Mouse (Mus musculus): Measurements from ENCODE around the gene Klc3. TPM values are rescaled to one million over a fixed set of nuclear protein-coding genes. Genes with fewer than 3 reads are reported as not detected.

Gene Klc3
- polyA plus RNA-seq, 1 experiment, result 3.5 TPM

GRCm38 (mm10) chr7:19382166-19382541 is 21.8 kb downstream of the Klc3 start:
- Histone ChIP-seq H3K27me3 (ENCODE audit: control insufficient read depth, insufficient read depth, insufficient read length) (no peaks in the 10 kb centered on the region), H3K79me2 (ENCODE audit: control insufficient read depth, insufficient read depth) (peaks cover 16% of the 10 kb centered on the region), H3K36me3 (ENCODE audit: control insufficient read depth, insufficient read depth) (no peaks in the 10 kb centered on the region), H3K4me2 (ENCODE audit: low read depth) (peak overlapping the region; percentile 88), H3ac (ENCODE audit: control insufficient read depth, insufficient read length) (peak overlapping the region; percentile 75), H3K4me3 (peak overlapping the region; percentile 51)
- TF ChIP-seq POLR2AphosphoS2 (IDR thresholded peaks at IDR 0.05; ENCODE audit: insufficient read length, low read depth), result peak; percentile 16
- TF ChIP-seq REST (IDR thresholded peaks at IDR 0.05; ENCODE audit: insufficient read depth, insufficient read length), result no peak
- TF ChIP-seq POLR2A (IDR thresholded peaks at IDR 0.05; ENCODE audit: insufficient read length, low read depth), result peak; percentile 4

DNA sequence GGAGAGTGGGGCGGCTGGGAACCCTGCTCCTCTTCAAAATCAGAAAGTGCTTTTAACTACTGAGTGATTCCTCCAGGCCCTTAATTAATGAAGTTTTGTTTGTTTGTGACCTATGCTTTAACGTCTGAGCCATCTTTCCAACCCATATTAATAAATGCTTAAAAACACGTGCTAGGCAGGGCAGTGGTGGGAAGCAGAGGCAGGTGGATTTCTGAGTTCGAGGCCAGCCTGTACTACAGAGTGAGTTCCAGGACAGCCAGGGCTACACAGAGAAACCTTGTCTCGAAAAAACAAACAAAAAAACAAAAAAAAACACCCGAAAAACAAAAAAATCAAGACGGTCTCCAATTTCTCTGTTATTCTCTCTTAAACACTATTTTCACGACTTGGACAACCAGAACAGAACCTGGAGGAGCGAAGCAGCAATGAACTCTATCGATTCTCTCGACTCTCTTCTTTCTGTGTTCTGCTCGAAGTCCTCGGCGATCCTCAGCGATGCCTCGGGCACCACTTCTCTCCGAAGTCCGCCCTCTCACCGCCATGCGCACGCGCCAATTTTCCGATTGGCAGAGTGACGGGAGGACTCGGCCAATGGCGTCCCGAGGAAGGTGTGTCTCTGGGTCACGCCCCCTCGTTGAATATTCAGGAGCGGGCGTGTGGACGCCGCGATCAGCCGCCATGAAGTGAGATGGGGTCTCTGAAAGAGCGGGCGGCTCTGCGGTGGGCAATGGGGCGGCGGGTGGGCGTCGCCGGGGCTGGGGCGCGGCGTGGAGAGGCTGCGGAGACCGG is 22.3 kb downstream of the Klc3 start, which contains the start of gene Ercc2:
Gene Ercc2, plus strand, starts transcription at position 634 of the 789 bp plus-strand sequence.
- H3K27me3 ChIP-seq (ENCODE audit: control insufficient read depth, insufficient read depth, insufficient read length), result no peaks in the 10 kb centered on the region
- peaks cover 16% of the 10 kb centered on the region for H3K79me2 ChIP-seq (ENCODE audit: control insufficient read depth, insufficient read depth)
- peak within 1 kb of the TSS; percentile 88 for H3K4me2 ChIP-seq (ENCODE audit: low read depth)
- H3K36me3 ChIP-seq (ENCODE audit: control insufficient read depth, insufficient read depth), result no peaks in the 10 kb centered on the region
- H3K4me3 ChIP-seq, result peak within 1 kb of the TSS; percentile 51
- H3ac ChIP-seq (ENCODE audit: control insufficient read depth, insufficient read length), result peak within 1 kb of the TSS; percentile 75
- TF ChIP-seq MYOD1 (IDR thresholded peaks at IDR 0.05; ENCODE audit: control insufficient read depth in 1 of 3, insufficient read length in 2 of 3, low read depth in 2 of 3), result no peak
- TF ChIP-seq MYOG (IDR thresholded peaks at IDR 0.05; ENCODE audit: control insufficient read depth in 1 of 3, insufficient read depth in 1 of 3, insufficient read length in 2 of 3, low read depth in 2 of 3), result no peak
- TF ChIP-seq SRF (IDR thresholded peaks at IDR 0.05; ENCODE audit: control insufficient read depth, insufficient read length, low read depth), result peak; percentile 55
- peak; percentile 47 for TF ChIP-seq POLR2A (IDR thresholded peaks at IDR 0.05; ENCODE audit: insufficient read length, low read depth)

- Histone ChIP-seq H3K4me3 (no peak overlapping the region), H3K27me3 (ENCODE audit: control insufficient read depth, insufficient read depth, insufficient read length) (no peaks in the 10 kb centered on the region), H3K36me3 (ENCODE audit: control insufficient read depth, insufficient read depth) (peaks cover 5% of the 10 kb centered on the region), H3K79me2 (ENCODE audit: control insufficient read depth, insufficient read depth) (peaks cover 9% of the 10 kb centered on the region), H3K4me2 (ENCODE audit: low read depth) (no peak overlapping the region), H3ac (ENCODE audit: control insufficient read depth, insufficient read length) (no peak overlapping the region)
- TF ChIP-seq TCF3 (IDR thresholded peaks at IDR 0.05; ENCODE audit: insufficient read length, low read depth), result no peak
- no peak for TF ChIP-seq POLR2AphosphoS2 (IDR thresholded peaks at IDR 0.05; ENCODE audit: insufficient read length, low read depth)
- TF ChIP-seq MAX (IDR thresholded peaks at IDR 0.05; ENCODE audit: low read depth), result no peak
- no peak for TF ChIP-seq CEBPB (IDR thresholded peaks at IDR 0.05; ENCODE audit: insufficient read depth, poor library complexity, severe bottlenecking)
- no peak for TF ChIP-seq TCF12 (IDR thresholded peaks at IDR 0.05; ENCODE audit: insufficient read depth, poor library complexity, severe bottlenecking)
- no peak for TF ChIP-seq MYOD1 (IDR thresholded peaks at IDR 0.05; ENCODE audit: control insufficient read depth in 1 of 3, insufficient read length in 2 of 3, low read depth in 2 of 3)
- TF ChIP-seq POLR2A (IDR thresholded peaks at IDR 0.05; ENCODE audit: insufficient read length, low read depth), result no peak
- no peak for TF ChIP-seq E2F4 (IDR thresholded peaks at IDR 0.05; ENCODE audit: insufficient read depth)
- TF ChIP-seq MYOG (IDR thresholded peaks at IDR 0.05; ENCODE audit: control insufficient read depth in 1 of 3, insufficient read depth in 1 of 3, insufficient read length in 2 of 3, low read depth in 2 of 3), result no peak
- TF ChIP-seq REST (IDR thresholded peaks at IDR 0.05; ENCODE audit: insufficient read depth, insufficient read length), result no peak
- no peak for TF ChIP-seq USF1 (IDR thresholded peaks at IDR 0.05; ENCODE audit: low read depth)
- no peak for TF ChIP-seq SRF (IDR thresholded peaks at IDR 0.05; ENCODE audit: control insufficient read depth, insufficient read length, low read depth)
Measured at GRCm38 (mm10) chr7:19378049-19378448, 25.9 kb downstream of the Klc3 start.

- TF ChIP-seq POLR2A (IDR thresholded peaks at IDR 0.05; ENCODE audit: insufficient read length, low read depth) (no peak), REST (IDR thresholded peaks at IDR 0.05; ENCODE audit: insufficient read depth, insufficient read length) (no peak), E2F4 (IDR thresholded peaks at IDR 0.05; ENCODE audit: insufficient read depth) (no peak), CEBPB (IDR thresholded peaks at IDR 0.05; ENCODE audit: insufficient read depth, poor library complexity, severe bottlenecking) (no peak), MYOD1 (IDR thresholded peaks at IDR 0.05; ENCODE audit: control insufficient read depth in 1 of 3, insufficient read length in 2 of 3, low read depth in 2 of 3) (no peak), USF1 (IDR thresholded peaks at IDR 0.05; ENCODE audit: low read depth) (no peak), MAX (IDR thresholded peaks at IDR 0.05; ENCODE audit: low read depth) (no peak), SRF (IDR thresholded peaks at IDR 0.05; ENCODE audit: control insufficient read depth, insufficient read length, low read depth) (no peak)
- Histone ChIP-seq H3ac (ENCODE audit: control insufficient read depth, insufficient read length) (no peak overlapping the region), H3K79me2 (ENCODE audit: control insufficient read depth, insufficient read depth) (no peaks in the 10 kb centered on the region), H3K27me3 (ENCODE audit: control insufficient read depth, insufficient read depth, insufficient read length) (no peaks in the 10 kb centered on the region), H3K4me3 (no peak overlapping the region), H3K36me3 (ENCODE audit: control insufficient read depth, insufficient read depth) (peaks cover 5% of the 10 kb centered on the region), H3K4me2 (ENCODE audit: low read depth) (no peak overlapping the region)
Measured at GRCm38 (mm10) chr7:19376019-19376418, 27.9 kb downstream of the Klc3 start.

- Histone ChIP-seq H3K4me2 (ENCODE audit: low read depth) (no peak overlapping the region), H3K36me3 (ENCODE audit: control insufficient read depth, insufficient read depth) (peaks cover 5% of the 10 kb centered on the region), H3K27me3 (ENCODE audit: control insufficient read depth, insufficient read depth, insufficient read length) (no peaks in the 10 kb centered on the region), H3K79me2 (ENCODE audit: control insufficient read depth, insufficient read depth) (no peaks in the 10 kb centered on the region), H3K4me3 (no peak overlapping the region), H3ac (ENCODE audit: control insufficient read depth, insufficient read length) (no peak overlapping the region)
- TF ChIP-seq USF1 (IDR thresholded peaks at IDR 0.05; ENCODE audit: low read depth) (no peak), TCF12 (IDR thresholded peaks at IDR 0.05; ENCODE audit: insufficient read depth, poor library complexity, severe bottlenecking) (no peak), TCF3 (IDR thresholded peaks at IDR 0.05; ENCODE audit: insufficient read length, low read depth) (no peak), MYOG (IDR thresholded peaks at IDR 0.05; ENCODE audit: control insufficient read depth in 1 of 3, insufficient read depth in 1 of 3, insufficient read length in 2 of 3, low read depth in 2 of 3) (no peak), POLR2A (IDR thresholded peaks at IDR 0.05; ENCODE audit: insufficient read length, low read depth) (no peak), E2F4 (IDR thresholded peaks at IDR 0.05; ENCODE audit: insufficient read depth) (no peak), MAX (IDR thresholded peaks at IDR 0.05; ENCODE audit: low read depth) (no peak), CEBPB (IDR thresholded peaks at IDR 0.05; ENCODE audit: insufficient read depth, poor library complexity, severe bottlenecking) (no peak), POLR2AphosphoS2 (IDR thresholded peaks at IDR 0.05; ENCODE audit: insufficient read length, low read depth) (no peak), SRF (IDR thresholded peaks at IDR 0.05; ENCODE audit: control insufficient read depth, insufficient read length, low read depth) (no peak), REST (IDR thresholded peaks at IDR 0.05; ENCODE audit: insufficient read depth, insufficient read length) (no peak), MYOD1 (IDR thresholded peaks at IDR 0.05; ENCODE audit: control insufficient read depth in 1 of 3, insufficient read length in 2 of 3, low read depth in 2 of 3) (no peak)
Measured at GRCm38 (mm10) chr7:19375368-19375767, 28.5 kb downstream of the Klc3 start.
